Mouse (Mus musculus): ENCODE data around the gene Gng7.
A peak's percentile ranks its signal among the peaks of the same experiment; 100 is the strongest.

The Gng7 gene

GRCm38 (mm10) chr10:80946684-80947437 is 67.9 kb downstream of the Gng7 start:
- no peak for DNase-seq (ENCODE audit: low spot score in 2 of 2)

DNA sequence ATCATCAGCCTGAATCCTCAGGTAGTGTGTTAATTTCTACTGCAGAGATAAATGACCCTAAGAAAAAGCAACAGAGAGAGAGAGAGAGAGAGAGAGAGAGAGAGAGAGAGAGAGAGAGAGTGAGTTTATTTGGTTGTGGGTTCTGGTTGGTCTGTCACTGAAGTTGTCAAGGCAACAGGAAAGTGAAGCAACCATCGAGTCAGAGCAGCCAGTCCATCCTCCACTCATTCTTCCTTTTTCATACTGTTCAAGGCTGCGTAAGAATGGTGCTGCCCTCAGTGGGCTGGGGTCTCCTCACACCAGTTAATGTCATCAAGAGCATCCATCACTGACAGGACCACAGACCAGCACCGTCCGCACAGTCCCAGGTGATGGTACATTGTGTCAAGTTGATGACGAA is 70.5 kb downstream of the Gng7 start:
- no peak for DNase-seq (ENCODE audit: low spot score in 2 of 2)

DNA sequence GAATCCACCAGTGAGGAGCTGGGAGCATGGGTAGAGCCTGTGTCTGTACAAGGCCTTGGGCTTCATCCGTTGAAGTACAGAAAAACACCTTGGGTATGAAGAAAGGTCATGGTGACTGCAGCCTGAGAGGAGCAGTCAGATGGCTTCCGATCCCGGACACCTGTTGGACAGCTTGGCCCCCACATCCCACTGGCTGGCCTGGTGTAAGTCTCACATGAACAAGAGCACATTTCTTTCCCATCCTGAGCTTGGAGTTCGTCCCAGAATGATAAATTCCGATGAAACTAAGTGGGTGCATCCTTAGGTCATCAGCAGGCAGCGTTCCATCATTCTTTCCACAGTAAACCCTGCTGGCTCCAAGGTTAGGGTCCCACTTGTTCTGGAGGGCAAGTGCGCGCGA is 71.0 kb downstream of the Gng7 start:
- DNase-seq (ENCODE audit: low spot score in 2 of 2): no peak

DNA sequence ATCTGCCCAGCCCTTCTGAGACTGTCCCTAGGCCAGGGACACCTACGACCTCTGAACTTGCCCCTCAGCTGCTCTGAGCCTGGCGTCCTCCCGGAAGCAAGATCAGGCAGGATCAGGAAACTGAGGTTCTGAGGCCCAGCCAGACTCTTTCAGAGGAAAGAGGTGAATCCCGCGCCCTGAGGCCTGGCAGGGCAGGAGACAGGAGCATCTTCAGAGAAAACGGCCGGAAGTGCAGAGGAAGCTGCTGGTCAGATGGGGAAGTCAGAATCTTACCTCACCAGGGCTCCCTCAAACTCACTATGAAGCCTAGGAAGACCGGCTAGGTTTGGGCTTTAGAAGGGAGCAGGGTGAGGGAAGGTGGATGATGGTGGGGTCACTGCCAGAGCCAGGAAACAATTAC is 71.8 kb downstream of the Gng7 start:
- DNase-seq (ENCODE audit: low spot score in 2 of 2): no peak

- no peak for DNase-seq (ENCODE audit: low spot score in 2 of 2)
Measured at GRCm38 (mm10) chr10:80940988-80941347, 73.8 kb downstream of the Gng7 start.

GRCm38 (mm10) chr10:80940320-80940987 is 74.3 kb downstream of the Gng7 start:
- DNase-seq (ENCODE audit: low spot score in 2 of 2): no peak

- peak; percentile 82 to 84 for DNase-seq (ENCODE audit: low spot score in 2 of 2)
Measured at GRCm38 (mm10) chr10:80939671-80940070, 75.1 kb downstream of the Gng7 start.

GRCm38 (mm10) chr10:80938831-80939550 is 75.8 kb downstream of the Gng7 start:
- DNase-seq (ENCODE audit: low spot score in 2 of 2): no peak

- DNase-seq (ENCODE audit: low spot score in 2 of 2): no peak
Measured at GRCm38 (mm10) chr10:80937646-80938045, 77.1 kb downstream of the Gng7 start.

DNA sequence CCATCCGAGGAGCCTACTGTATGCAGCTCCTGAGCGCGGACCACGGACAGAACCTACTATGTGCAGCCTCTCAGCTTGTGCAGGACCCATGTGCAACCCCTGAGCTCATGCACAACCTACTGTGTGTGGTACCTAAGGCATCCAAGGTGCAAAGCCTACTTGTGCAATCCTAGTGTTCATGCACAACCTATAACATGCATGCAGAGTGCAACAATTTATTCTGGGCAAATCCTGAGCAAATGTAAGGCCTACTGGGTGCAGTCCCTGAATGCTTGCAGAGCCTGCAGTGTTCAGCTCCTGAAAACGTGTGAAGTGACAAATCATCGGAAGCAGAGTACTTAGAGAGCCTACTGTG is 78.0 kb downstream of the Gng7 start:
- no peak for DNase-seq (ENCODE audit: low spot score in 2 of 2)

DNA sequence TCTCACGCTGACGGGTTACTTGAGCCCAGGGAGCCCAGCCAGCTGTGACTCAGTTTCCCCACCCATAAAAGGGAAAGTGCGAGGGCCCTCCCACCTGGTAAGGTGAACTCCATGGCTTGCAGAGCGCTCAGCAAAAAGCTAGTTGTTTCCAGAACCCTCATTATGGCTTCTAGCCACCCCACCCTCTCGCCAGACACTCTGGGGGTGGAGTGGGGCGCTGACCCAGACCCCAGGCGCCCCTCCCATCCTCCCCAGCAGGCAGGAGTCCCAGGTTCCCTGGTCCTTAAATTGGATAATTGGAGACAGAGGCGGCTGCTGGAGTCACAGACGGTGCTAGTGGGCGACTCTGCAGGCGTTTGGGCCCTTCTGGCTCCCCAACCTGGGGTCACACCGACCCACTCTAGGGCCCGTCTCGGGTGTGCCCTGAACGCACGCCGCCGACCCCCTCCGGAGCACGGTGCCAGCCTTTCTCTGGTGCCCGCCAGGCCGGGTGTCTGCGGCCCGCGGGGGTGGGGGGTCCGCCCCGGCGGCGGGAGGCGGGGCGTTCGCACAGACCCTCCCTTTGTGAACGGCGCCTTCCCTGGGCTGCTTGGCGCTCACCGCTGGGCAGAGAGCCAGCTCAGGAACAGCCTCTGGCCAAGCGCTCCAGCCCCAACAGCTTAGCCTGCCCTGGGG is 78.5 kb downstream of the Gng7 start:
- peak in 1 of 2 experiments; percentile 68 for DNase-seq (ENCODE audit: low spot score in 2 of 2)

- no peak for DNase-seq (ENCODE audit: low spot score in 2 of 2)
Measured at GRCm38 (mm10) chr10:80935698-80936097, 79.0 kb downstream of the Gng7 start.

- no peak for DNase-seq (ENCODE audit: low spot score in 2 of 2)
Measured at GRCm38 (mm10) chr10:80935241-80935640, 79.5 kb downstream of the Gng7 start.

DNA sequence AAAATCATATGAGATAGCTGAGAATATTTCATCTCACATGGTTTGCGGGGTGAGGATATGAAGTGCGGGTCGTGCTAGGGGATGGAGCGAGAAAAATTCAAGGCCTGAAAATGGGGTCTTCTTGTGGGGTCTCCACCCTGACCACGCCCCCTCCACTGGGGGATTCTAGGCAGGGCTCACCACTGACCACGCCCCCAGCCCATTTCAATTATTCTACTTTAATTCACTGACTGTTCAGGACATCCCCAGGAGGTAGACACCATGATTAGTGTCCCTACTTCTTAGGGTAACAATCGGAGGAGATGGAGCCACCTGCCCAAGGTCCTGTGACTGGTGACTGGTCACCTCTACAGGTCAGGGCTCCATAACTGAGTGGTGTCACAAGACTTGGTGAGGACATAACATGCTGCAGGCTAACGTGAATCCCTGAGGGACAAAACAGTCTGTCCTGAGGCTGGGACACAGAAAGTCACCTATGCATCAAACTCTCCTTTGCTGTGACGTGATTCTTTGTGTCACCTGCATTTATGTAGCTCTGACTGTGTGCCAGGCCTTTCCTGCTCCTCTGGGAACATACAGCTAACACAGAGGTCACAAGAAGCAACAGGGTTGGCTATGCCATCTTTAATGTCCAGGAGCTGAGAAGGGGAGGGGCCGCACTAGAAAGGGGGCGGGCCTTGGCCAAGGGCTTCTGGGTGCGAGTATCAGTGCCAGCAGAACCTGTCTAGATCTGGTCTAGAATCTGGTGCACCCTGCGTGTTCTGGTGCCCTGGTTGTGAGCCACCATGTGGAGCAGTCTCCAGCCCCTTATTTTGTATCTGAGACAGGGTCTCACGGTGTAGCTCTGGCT is 80.4 kb downstream of the Gng7 start:
- no peak for DNase-seq (ENCODE audit: low spot score in 2 of 2)

- no peak for DNase-seq (ENCODE audit: low spot score in 2 of 2)
Measured at GRCm38 (mm10) chr10:80933421-80933979, 81.2 kb downstream of the Gng7 start.

GRCm38 (mm10) chr10:80932700-80933420 is 81.9 kb downstream of the Gng7 start:
- no peak for DNase-seq (ENCODE audit: low spot score in 2 of 2)

DNA sequence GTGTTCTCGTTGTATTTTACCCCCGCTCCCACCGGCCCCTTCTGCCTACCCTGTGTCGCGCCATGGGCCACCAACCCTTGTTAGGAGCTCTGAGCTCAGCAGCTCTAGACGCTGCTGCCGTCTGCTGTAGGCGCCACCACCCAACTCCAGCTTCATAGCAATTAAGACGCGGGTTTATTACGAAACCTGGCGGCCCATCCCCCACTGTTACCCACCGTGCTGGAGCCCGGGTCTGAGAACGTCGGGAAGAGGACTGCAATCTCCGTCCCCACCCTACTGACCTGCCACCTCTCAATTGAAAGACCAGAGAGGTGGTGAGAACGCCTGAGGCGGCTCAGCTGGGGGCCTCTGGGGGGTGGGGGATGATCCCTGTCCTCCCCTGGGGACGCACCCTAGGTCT is 82.5 kb downstream of the Gng7 start:
- no peak for DNase-seq (ENCODE audit: low spot score in 2 of 2)

GRCm38 (mm10) chr10:80931695-80932094 is 83.0 kb downstream of the Gng7 start:
- DNase-seq (ENCODE audit: low spot score in 2 of 2): no peak

- DNase-seq (ENCODE audit: low spot score in 2 of 2): no peak
Measured at GRCm38 (mm10) chr10:80931153-80931671, 83.5 kb downstream of the Gng7 start.

All from frontal cortex, postnatal 10 days (tissue).